Mouse (Mus musculus) right cerebral cortex, postnatal 36 days (tissue): Measurements from ENCODE around the gene Appl2.

ENCODE experiments used
- DNase-seq, 2 experiments: peaks; one replicate each; pipeline ENCODE4 v3.0.0; 2022; ENCODE audit warnings: low spot score in 2 of 2, mixed read lengths in 1 of 2

Gene Appl2

GRCm38 (mm10) chr10:83565449-83566441 is 82.8 kb downstream of the Appl2 start:
- DNase-seq: no peak

GRCm38 (mm10) chr10:83563005-83563404 is 85.5 kb downstream of the Appl2 start:
- no peak for DNase-seq
